Mouse (Mus musculus) adrenal gland, postnatal 25 days (tissue): ENCODE results near the gene Fbxl17. TPM values are rescaled to one million over a fixed set of nuclear protein-coding genes. Genes with fewer than 3 reads are reported as not detected.

ENCODE experiments used
- DNase-seq: peaks from one replicate; pipeline ENCODE4 v3.0.0; 2021; ENCODE audit warnings: mixed read lengths
- total RNA-seq: library from RNA; stranded (reverse); gene quantifications from 2 replicates; pipeline ENCODE4 v1.2.3, GENCODE M21; 2021

The Fbxl17 gene
- total RNA-seq, 1 experiment from 2014 or later: 42.4 TPM

- DNase-seq: no peak
These were observed 96.8 kb downstream of the Fbxl17 start for GRCm38 (mm10) chr17:63402741-63403681.

- DNase-seq: no peak
These were observed 97.6 kb downstream of the Fbxl17 start for GRCm38 (mm10) chr17:63402170-63402569.

- no peak for DNase-seq
These were observed 99.2 kb downstream of the Fbxl17 start for GRCm38 (mm10) chr17:63400640-63401039.

- no peak for DNase-seq
These were observed 100.0 kb downstream of the Fbxl17 start for GRCm38 (mm10) chr17:63399816-63400215.

- DNase-seq: no peak
These were observed 108.3 kb downstream of the Fbxl17 start for GRCm38 (mm10) chr17:63391506-63391905.

- no peak for DNase-seq
These were observed 108.9 kb downstream of the Fbxl17 start for GRCm38 (mm10) chr17:63390951-63391350.

GRCm38 (mm10) chr17:63370977-63371376 is 128.8 kb downstream of the Fbxl17 start:
- no peak for DNase-seq

GRCm38 (mm10) chr17:63369631-63370310 is 130.0 kb downstream of the Fbxl17 start:
- DNase-seq: no peak

GRCm38 (mm10) chr17:63367476-63367875 is 132.3 kb downstream of the Fbxl17 start:
- no peak for DNase-seq

GRCm38 (mm10) chr17:63366045-63366444 is 133.8 kb downstream of the Fbxl17 start:
- no peak for DNase-seq

GRCm38 (mm10) chr17:63364605-63365004 is 135.2 kb downstream of the Fbxl17 start:
- no peak for DNase-seq

- DNase-seq: no peak
These were observed 137.6 kb downstream of the Fbxl17 start for GRCm38 (mm10) chr17:63362196-63362595.

GRCm38 (mm10) chr17:63361679-63362078 is 138.1 kb downstream of the Fbxl17 start:
- no peak for DNase-seq

- DNase-seq: no peak
These were observed 141.0 kb downstream of the Fbxl17 start for GRCm38 (mm10) chr17:63358837-63359236.

- no peak for DNase-seq
These were observed 143.6 kb downstream of the Fbxl17 start for GRCm38 (mm10) chr17:63356202-63356601.

GRCm38 (mm10) chr17:63352634-63353195 is 147.1 kb downstream of the Fbxl17 start:
- DNase-seq: no peak

GRCm38 (mm10) chr17:63351682-63352081 is 148.1 kb downstream of the Fbxl17 start:
- DNase-seq: no peak

GRCm38 (mm10) chr17:63350876-63351509 is 148.8 kb downstream of the Fbxl17 start:
- no peak for DNase-seq

- no peak for DNase-seq
These were observed 155.7 kb downstream of the Fbxl17 start for GRCm38 (mm10) chr17:63344101-63344500.

GRCm38 (mm10) chr17:63343076-63343475 is 156.7 kb downstream of the Fbxl17 start:
- DNase-seq: no peak

GRCm38 (mm10) chr17:63342440-63342839 is 157.4 kb downstream of the Fbxl17 start:
- DNase-seq: no peak

- no peak for DNase-seq
These were observed 158.6 kb downstream of the Fbxl17 start for GRCm38 (mm10) chr17:63341203-63341602.

GRCm38 (mm10) chr17:63328888-63329287 is 170.9 kb downstream of the Fbxl17 start:
- DNase-seq: no peak
